18 mouse cellular contexts compared by ENCODE assay signal in the genomic region with DNA sequence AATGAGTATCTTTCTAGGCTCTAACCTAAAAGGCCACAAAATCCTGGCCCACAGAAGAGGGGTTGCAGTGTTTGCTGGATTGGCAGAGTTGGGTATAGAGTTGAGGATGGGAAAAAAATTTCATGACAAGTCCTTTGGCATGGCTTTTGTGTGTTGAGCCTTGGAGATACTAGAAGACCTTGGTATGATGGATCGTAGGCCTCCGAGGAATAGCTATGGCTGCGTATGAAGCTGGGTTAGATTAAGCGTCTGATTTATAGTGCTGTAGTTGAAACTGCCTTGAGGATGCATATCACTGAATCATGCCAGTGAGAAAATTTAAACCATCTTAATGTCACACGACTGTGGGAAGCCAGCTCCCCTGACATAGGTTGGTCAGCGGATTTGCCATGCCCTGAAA.
DNase-seq lines count a peak whose midpoint lies in the region; TF ChIP-seq lines count a peak whose summit lies in the region.
"Had no signal": no experiment of that assay in that cellular context is flagged by ENCODE, and none has a peak within 500 bp of the region (broad histone marks: within the 10 kb centered on the region; RNA-seq: fewer than 3 reads in every experiment).

No protein-coding gene starts in this region.

- WGBS in heart, adult 2 months = 83% methylated on average over 6 of the region's 6 CpGs

- no peak for TF ChIP-seq EP300 in heart, adult 2 months (IDR thresholded peaks at IDR 0.05; ENCODE audit: insufficient read depth, low read depth, low read length)

- intact Hi-C loops in heart, adult 2 months (cut with DNase I) = loop anchor here (5.0 kb wide), 1 partner anchor 136 kb away; no protein-coding TSS in a partner anchor

- no peak overlapping the region for H3K4me3 ChIP-seq in heart, adult 2 months
- H3K4me3 ChIP-seq: embryonic facial prominence, embryonic 13.5 days; embryonic facial prominence, embryonic 15.5 days; erythroblast, embryonic 14.5 days; forebrain, embryonic 10.5 days; forebrain, embryonic 12.5 days had no signal

- peaks cover 16% of the 10 kb centered on the region for H3K36me3 ChIP-seq in heart, adult 2 months (ENCODE audit: control insufficient read depth, insufficient read depth, low read length)
- H3K36me3 ChIP-seq: embryonic facial prominence, embryonic 15.5 days; forebrain, embryonic 12.5 days had no signal

- peak overlapping the region; percentile 47 for H3K27ac ChIP-seq in heart, adult 2 months
- H3K27ac ChIP-seq: embryonic facial prominence, embryonic 13.5 days; embryonic facial prominence, embryonic 15.5 days; forebrain, embryonic 10.5 days; forebrain, embryonic 12.5 days had no signal

- peak; percentile 61 for DNase-seq in adrenal gland, adult 2 months
- DNase-seq in adrenal gland, postnatal 25 days = no peak
- peak; percentile 24 for DNase-seq in adrenal gland, postnatal 14 days
- DNase-seq in adrenal gland, postnatal 4 days (ENCODE audit: low spot score in 2 of 2) = no peak
- no peak for DNase-seq in heart, adult 2 months
- DNase-seq in heart, postnatal 4 days = no peak
- DNase-seq: cerebellum, adult 11 months; cerebellum, adult 18-20 months; cerebellum, adult 8-10 months; cerebellum, adult 9-11 months; cerebellum, postnatal 14 days; cerebellum, postnatal 36 days; embryo, embryonic 11 days had no signal

- H3K9ac ChIP-seq in heart, adult 2 months (ENCODE audit: low read depth, low read length) = no peak overlapping the region
- H3K9ac ChIP-seq: embryonic facial prominence, embryonic 13.5 days; embryonic facial prominence, embryonic 15.5 days; forebrain, embryonic 12.5 days had no signal

- no peaks in the 10 kb centered on the region for H3K79me2 ChIP-seq in heart, adult 2 months (replicated peaks; ENCODE audit: control insufficient read depth, insufficient read depth, low read length)

- TF ChIP-seq POLR2A in heart, adult 2 months (IDR thresholded peaks at IDR 0.05; ENCODE audit: insufficient read depth, low read depth, low read length) = no peak

- H3K27me3 ChIP-seq in heart, adult 2 months (ENCODE audit: control insufficient read depth, insufficient read depth, low read length) = no peaks in the 10 kb centered on the region
- H3K27me3 ChIP-seq: embryonic facial prominence, embryonic 13.5 days; embryonic facial prominence, embryonic 15.5 days; forebrain, embryonic 12.5 days had no signal

- peaks cover 21% of the 10 kb centered on the region for H3K4me1 ChIP-seq in heart, adult 2 months (ENCODE audit: control insufficient read depth, insufficient read depth, low read length)
- H3K4me1 ChIP-seq: forebrain, embryonic 10.5 days; forebrain, embryonic 12.5 days had no signal

- TF ChIP-seq CTCF in heart, adult 2 months (IDR thresholded peaks at IDR 0.05) = no peak

Comparison
In these comparisons a context has a peak if more than half of its experiments do, and no peak if none do; other contexts are left out.
1. DNase-seq: peak in adrenal gland, adult 2 months (single experiment) and adrenal gland, postnatal 14 days (single experiment); none in adrenal gland, postnatal 25 days (single experiment), adrenal gland, postnatal 4 days (0 of 2), heart, adult 2 months (0 of 2) and heart, postnatal 4 days (single experiment).